Mouse (Mus musculus) thymus, adult 2 months (tissue): ENCODE measurements at regions not wholly inside any gene's neighbourhood (a gene's known extent, or its start where the extent isn't known, plus 50 kb on each side); places are given as distances from the start of the nearest gene placed in this dataset.
A peak's percentile ranks its signal among the peaks of the same experiment; 100 is the strongest.

ENCODE experiments used
- DNase-seq: peaks from one replicate; pipeline ENCODE4 v3.0.0; 2021
- H3K27ac ChIP-seq: fragments of 200-500 bp; 2 replicates; pipeline ENCODE4 v1.5.1; 2012; ENCODE audit warnings: low read length, control low read depth; ENCODE audit not compliant: control insufficient read depth, insufficient read depth
- H3K27me3 ChIP-seq: fragments of 200-500 bp; 2 replicates; pipeline ENCODE4 v1.6.1; 2012; ENCODE audit warnings: mild to moderate bottlenecking, low read length, moderate library complexity, mixed read lengths; ENCODE audit not compliant: control insufficient read depth, insufficient read depth
- H3K36me3 ChIP-seq: fragments of 200-500 bp; 2 replicates; pipeline ENCODE4 v1.6.1; 2012; ENCODE audit warnings: mild to moderate bottlenecking, low read length, moderate library complexity; ENCODE audit not compliant: control insufficient read depth, insufficient read depth
- H3K4me1 ChIP-seq: fragments of 200-500 bp; replicated peaks from 2 replicates; pipeline ENCODE4 v1.6.1; 2012; ENCODE audit warnings: low read length; ENCODE audit not compliant: control insufficient read depth, insufficient read depth
- H3K4me3 ChIP-seq: fragments of 200-500 bp; 2 replicates; pipeline ENCODE4 v1.5.1; 2012; ENCODE audit warnings: mild to moderate bottlenecking, low read length, control low read depth, moderate library complexity; ENCODE audit not compliant: control insufficient read depth, insufficient read depth
- CTCF ChIP-seq: fragments of 200-500 bp; IDR thresholded peaks from 2 replicates; pipeline ENCODE4 v1.5.1; 2012; ENCODE audit warnings: mild to moderate bottlenecking, control low read depth, low read length, moderate library complexity, borderline replicate concordance; ENCODE audit not compliant: control insufficient read depth, poor library complexity, insufficient read depth; ENCODE audit errors: extremely low read depth
- POLR2A ChIP-seq: fragments of 200-500 bp; IDR thresholded peaks from 2 replicates; pipeline ENCODE4 v1.6.1; 2012; ENCODE audit warnings: mild to moderate bottlenecking, low read length, control low read depth, moderate library complexity; ENCODE audit not compliant: control insufficient read depth, poor library complexity, insufficient read depth; ENCODE audit errors: extremely low read depth
- WGBS: fragments of 180-500 bp; shearing (Covaris S2); methylation state at CpG from one replicate; pipeline ENCODE4 v1.1.7; 2018; 5-methylcytosine and 5-hydroxymethylcytosine counted together

- Histone ChIP-seq H3K27ac (no peak overlapping the region), H3K4me3 (no peak overlapping the region)
- 95% methylated on average over 2 of the region's 2 CpGs for WGBS
These were observed 113.4 kb upstream of the Hmga2 start for GRCm38 (mm10) chr10:120589659-120590058.

GRCm38 (mm10) chr10:120587854-120588633, 111.8 kb upstream of the Hmga2 start:
- WGBS, result 88% methylated on average over 8 of the region's 8 CpGs
- H3K4me3 ChIP-seq, result no peak overlapping the region
- TF ChIP-seq CTCF, result no peak
- TF ChIP-seq POLR2A, result no peak
- H3K4me1 ChIP-seq, result no peaks in the 10 kb centered on the region
- no peaks in the 10 kb centered on the region for H3K27me3 ChIP-seq
- H3K27ac ChIP-seq, result no peak overlapping the region
- DNase-seq, result no peak
- no peaks in the 10 kb centered on the region for H3K36me3 ChIP-seq

More at GRCm38 (mm10) chr10:120589659-120590058, 113.4 kb upstream of the Hmga2 start:
- Histone ChIP-seq H3K36me3 (no peaks in the 10 kb centered on the region), H3K4me1 (no peaks in the 10 kb centered on the region), H3K27me3 (no peaks in the 10 kb centered on the region)
- TF ChIP-seq CTCF (no peak), POLR2A (no peak)
- no peak for DNase-seq

GRCm38 (mm10) chr10:120587179-120587578, 110.9 kb upstream of the Hmga2 start:
- TF ChIP-seq CTCF (no peak), POLR2A (no peak)
- WGBS, result 86% methylated on average over 3 of the region's 3 CpGs
- H3K36me3 ChIP-seq, result no peaks in the 10 kb centered on the region
- no peak overlapping the region for H3K4me3 ChIP-seq
- no peak overlapping the region for H3K27ac ChIP-seq
- DNase-seq, result peak; percentile 61
- no peaks in the 10 kb centered on the region for H3K4me1 ChIP-seq
- H3K27me3 ChIP-seq, result no peaks in the 10 kb centered on the region

GRCm38 (mm10) chr10:120582497-120582896, 106.2 kb upstream of the Hmga2 start:
- TF ChIP-seq CTCF (no peak), POLR2A (no peak)
- 84% methylated on average over 7 of the region's 7 CpGs for WGBS
- no peak for DNase-seq
- H3K27ac ChIP-seq, result no peak overlapping the region
- H3K27me3 ChIP-seq, result no peaks in the 10 kb centered on the region
- H3K4me1 ChIP-seq, result no peaks in the 10 kb centered on the region
- H3K4me3 ChIP-seq, result no peak overlapping the region
- H3K36me3 ChIP-seq, result no peaks in the 10 kb centered on the region

GRCm38 (mm10) chr10:120581547-120581946, 105.3 kb upstream of the Hmga2 start:
- no peak for DNase-seq
- no peaks in the 10 kb centered on the region for H3K4me1 ChIP-seq
- no peaks in the 10 kb centered on the region for H3K27me3 ChIP-seq
- WGBS, result 97% methylated on average over 6 of the region's 6 CpGs
- TF ChIP-seq CTCF, result no peak
- no peak for TF ChIP-seq POLR2A
- no peak overlapping the region for H3K27ac ChIP-seq
- H3K36me3 ChIP-seq, result no peaks in the 10 kb centered on the region
- H3K4me3 ChIP-seq, result no peak overlapping the region

GRCm38 (mm10) chr10:120576886-120577285, 100.6 kb upstream of the Hmga2 start:
- no peaks in the 10 kb centered on the region for H3K27me3 ChIP-seq
- H3K27ac ChIP-seq, result no peak overlapping the region
- WGBS, result 44% methylated on average over 5 of the region's 5 CpGs
- no peak for DNase-seq
- no peaks in the 10 kb centered on the region for H3K36me3 ChIP-seq
- no peak for TF ChIP-seq POLR2A
- no peak for TF ChIP-seq CTCF
- H3K4me3 ChIP-seq, result no peak overlapping the region
- no peaks in the 10 kb centered on the region for H3K4me1 ChIP-seq
